Mouse (Mus musculus) inflammation-experienced regulatory T-cells, adult 6 months (primary cell): Measurements from ENCODE around the gene Tcf23. TPM values are rescaled to one million over a fixed set of nuclear protein-coding genes. Genes with fewer than 3 reads are reported as not detected.

Experiments
- ATAC-seq: one replicate; pipeline ENCODE4 v1.8.0; 2017
- polyA plus RNA-seq, 3 experiments: library from polyadenylated mRNA; unstranded; fragments of 100-300 nt; shearing (Covaris generic); gene quantifications; one replicate each; pipeline ENCODE4 v1.2.1; 2017

Tcf23 gene
- polyA plus RNA-seq, 3 experiments from 2014 or later, result not detected

DNA sequence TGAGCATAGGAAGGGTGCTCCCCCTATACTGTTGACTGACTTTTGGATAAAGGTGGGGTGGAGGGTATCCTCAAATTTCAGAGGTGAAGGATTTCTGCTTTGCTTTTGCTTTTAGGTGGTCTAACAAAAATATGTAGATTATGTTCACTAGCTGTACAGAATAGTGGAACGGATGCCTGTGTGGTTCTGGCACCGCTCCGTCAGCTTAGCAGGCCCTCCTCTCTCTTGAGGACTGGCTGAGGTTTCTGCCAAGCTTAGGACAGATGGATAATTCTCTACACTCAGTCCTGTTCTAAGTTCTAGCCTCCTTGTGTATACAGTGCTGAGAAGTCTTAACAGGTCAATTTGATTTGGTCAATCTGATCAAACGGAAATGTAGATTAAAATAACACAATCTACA is 18.0 kb upstream of the Tcf23 start:
- no peak for ATAC-seq

- no peak for ATAC-seq
Measured at GRCm38 (mm10) chr5:30950922-30951321, 17.5 kb upstream of the Tcf23 start.

- no peak for ATAC-seq
Measured at GRCm38 (mm10) chr5:30951706-30952105, 16.8 kb upstream of the Tcf23 start.

GRCm38 (mm10) chr5:30952551-30952950 is 15.9 kb upstream of the Tcf23 start:
- no peak for ATAC-seq

DNA sequence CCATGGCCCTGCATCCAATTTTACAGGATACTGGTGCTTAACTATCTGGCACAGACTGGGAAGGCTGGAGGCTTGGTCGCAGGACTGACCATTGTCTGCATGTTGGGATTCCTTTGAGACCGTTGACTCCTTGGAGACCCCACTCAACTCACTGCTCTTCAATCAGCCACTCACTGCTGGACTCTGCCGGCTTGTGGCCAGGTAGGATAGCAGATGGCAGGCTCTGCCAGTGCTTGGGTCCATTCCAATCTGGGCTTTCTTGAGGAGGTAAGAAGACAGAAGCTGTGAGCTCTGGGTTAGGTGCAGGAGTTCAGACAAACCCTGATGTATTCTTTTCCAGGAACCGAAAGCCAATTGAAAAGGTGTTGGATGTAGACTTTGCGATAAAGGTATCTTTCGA is 14.4 kb upstream of the Tcf23 start:
- no peak for ATAC-seq

- ATAC-seq, result no peak
Measured at GRCm38 (mm10) chr5:30954556-30954955, 13.9 kb upstream of the Tcf23 start.

- ATAC-seq, result no peak
Measured at GRCm38 (mm10) chr5:30955751-30956150, 12.7 kb upstream of the Tcf23 start.

- no peak for ATAC-seq
Measured at GRCm38 (mm10) chr5:30957891-30958290, 10.6 kb upstream of the Tcf23 start.

- ATAC-seq, result no peak
Measured at GRCm38 (mm10) chr5:30959198-30959854, 9.1 kb upstream of the Tcf23 start.

DNA sequence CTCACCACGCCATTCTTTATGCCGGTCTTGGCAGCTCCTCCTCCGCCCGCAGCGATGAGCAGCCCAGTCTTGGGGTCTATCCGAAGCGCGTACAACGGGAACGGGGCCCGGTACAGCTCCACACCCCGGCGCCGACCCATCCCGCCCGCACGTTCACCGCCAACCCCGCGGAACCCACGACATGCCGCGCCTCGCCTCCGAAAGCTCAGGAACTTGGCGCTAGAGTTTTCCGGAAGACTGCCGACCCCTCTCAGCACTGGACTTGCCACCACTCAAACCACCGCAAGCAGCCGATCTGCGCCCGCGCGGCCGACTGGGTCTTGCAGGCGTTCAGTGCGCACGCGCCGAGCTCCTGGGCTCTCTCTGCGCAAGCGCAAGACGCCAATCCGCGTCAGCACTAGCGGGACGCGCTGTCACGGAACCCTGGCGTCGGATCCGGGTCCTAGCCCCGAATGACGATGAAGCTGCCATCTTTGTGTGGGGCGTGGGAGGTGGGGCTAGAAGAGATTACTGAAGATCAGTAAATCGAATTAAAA is 8.4 kb upstream of the Tcf23 start, which contains the start of gene Preb:
Preb (minus strand) TSS at position 396 of the 536 bp plus-strand sequence.
- ATAC-seq, result peak; percentile 93

DNA sequence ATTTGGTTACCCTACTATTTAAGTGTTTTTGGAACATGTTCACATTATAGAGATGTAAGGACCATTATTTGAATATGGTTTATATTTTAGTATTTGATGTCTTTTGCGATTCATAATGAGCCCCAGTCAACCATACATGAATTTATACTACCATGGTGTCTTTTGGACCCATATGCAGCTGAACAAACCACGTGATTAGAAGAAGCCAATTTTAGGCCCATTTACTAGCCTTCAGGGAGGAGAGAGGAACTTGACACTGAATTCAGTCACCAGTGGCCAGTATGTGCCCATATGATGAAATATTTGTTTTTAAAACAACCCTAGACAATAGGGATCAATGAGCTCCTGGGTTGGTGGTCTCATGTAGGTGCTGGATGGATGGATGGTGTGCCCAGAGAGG is 7.6 kb upstream of the Tcf23 start:
- no peak for ATAC-seq

DNA sequence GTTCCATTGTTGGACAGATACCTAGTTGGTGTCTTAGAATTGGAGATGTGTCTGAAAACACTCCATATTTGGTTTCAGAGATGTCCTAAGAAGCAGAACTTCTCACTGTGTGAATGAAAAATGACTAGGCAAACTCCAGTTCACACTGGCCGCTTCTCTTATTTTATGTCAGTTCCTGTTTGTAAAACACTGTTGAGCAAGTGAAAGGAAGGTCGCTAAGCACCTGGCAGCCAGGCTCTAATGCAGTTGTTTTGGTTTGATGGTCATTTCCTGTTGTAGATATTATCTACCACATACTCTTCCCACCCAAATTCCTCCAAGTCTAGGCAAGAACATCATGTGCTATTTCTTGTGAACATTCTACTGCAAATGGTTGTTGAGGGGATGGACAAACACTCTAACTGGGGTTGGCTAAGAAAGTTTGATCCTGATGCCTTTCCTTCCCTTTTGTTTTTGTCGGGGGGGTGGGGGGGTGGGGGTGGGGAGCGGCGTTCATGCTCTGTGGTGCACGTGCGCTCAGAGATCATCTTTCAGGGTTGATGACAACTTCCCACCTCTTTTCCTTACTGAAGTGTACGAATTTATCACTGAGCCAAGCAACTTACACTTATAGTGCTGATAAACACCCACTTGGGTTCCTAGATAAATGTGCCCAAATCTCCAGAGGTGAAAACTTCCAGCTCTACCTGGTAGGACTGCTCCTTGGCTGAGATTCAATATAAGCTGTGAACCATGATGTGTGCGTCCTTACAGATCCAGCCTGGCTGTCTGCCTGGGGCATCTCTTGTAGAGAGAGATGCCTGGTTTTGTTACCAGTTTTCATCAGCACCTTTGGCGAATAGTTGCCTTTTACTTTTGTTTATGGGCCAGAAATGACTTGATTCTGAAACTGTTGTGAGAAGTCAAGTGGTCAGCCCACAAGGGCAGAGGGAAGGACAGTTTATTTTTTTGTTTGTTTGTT is 6.6 kb upstream of the Tcf23 start:
- ATAC-seq, result peak; percentile 32

DNA sequence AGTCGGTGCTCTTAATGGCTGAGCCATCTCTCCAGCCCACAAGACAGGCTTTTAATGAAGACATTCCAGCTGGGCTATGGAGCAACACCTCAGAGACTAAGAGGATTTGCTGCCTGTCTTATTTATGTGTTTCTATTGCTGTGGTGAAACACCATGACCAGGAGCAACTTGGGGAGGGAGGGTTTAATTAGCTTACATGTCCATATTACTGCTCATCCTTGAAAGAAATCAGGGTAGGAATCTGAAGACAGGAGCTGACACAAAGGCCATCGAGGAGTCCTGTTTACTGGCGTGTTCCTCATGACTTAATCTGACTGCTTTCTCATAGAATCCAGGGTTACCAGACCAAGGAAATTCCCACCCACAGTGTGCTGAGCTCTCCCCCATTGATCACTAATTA is 4.5 kb upstream of the Tcf23 start:
- no peak for ATAC-seq

GRCm38 (mm10) chr5:30966189-30966588 is 2.3 kb upstream of the Tcf23 start:
- ATAC-seq, result no peak

DNA sequence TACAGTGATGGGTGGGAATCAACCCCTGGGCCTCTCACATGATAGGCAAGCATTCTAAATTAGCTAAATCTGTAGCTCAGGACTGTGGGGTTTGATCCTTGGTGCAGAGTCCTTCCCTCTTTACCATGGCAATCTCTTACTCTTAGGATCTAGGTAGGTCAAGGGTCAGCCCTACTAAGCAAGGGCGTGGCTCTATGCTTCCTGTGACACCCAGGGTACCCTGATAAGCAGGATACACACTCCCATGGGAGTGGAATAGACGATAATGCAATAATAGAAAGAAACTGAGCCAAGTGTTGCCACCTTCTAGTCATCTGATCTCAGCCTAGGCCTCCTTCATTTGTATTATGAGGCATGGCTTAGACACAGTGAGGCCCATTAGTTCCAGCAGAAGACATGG is 978 bp downstream of the Tcf23 start:
- no peak for ATAC-seq

DNA sequence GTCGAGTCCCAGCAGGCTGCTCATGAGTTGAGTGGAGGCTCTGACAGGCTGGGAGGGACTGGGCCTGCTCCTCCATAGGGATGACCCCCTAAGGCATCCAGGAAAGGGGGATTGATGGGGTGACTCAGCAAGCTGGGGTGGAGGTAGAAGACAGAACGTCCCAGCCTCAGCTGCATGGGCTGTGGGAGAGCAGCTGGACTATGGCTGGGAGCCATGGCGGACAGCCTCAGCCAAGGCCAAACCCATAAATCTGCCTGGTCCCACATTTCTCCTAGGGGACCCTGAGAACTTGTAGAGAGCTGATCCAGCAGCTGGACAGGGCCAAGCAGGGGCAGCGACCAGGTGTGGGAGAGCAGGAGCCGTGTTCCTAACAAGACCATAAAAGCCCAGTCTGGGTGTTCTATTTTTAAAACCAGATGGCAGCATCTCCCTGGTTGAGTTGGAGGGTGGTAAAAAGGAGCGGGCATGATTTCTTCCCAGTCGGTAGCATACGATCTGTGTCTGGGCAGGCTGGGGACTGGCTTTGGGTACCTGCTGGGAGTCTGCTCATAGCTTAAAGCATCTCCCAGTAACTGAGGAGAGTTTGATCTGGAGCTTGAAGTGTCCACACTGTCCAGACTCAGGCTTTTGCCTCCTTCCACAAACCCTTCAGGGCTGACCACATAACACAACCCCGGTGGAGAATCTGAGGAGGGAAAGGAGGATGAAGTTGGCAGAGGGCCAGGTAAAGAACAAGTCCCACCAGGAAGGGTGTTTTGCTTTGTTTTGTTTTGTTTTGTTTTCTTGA is 6.6 kb downstream of the Tcf23 start:
- no peak for ATAC-seq

- ATAC-seq, result no peak
Measured at GRCm38 (mm10) chr5:30982357-30982756, 13.9 kb downstream of the Tcf23 start.

DNA sequence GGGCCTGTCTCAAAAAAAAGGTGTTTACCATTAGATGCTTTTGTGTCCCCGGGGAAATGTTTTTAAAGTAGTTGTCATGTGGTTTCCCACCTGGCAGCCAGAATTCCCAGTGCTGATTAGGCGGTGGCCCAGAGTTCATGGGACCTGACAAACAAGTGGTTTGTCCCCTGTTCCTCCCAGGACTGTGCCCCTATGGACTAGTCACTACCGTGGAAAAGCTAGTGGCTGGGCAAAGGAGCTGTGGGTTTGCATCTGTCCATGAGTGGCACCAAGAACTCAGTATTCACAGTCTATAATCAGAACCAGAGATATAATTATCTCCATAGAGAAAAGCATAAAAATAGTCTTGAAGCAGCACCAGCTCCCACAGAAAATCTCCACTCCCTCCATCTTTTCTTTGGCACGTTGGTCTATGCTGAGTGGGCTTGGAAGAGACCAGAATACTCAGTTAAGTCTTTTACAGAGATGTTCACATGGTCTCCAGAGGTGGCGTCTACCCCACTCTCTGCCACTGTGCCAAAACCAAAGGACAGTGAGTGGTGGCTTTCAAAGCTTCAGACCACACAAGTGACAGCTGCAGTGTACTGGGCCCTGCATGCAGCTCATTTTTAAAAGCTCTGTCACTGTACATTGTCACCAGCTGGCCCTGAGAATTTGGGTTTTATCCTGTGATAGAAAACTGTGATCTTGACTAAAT is 24.7 kb downstream of the Tcf23 start:
- no peak for ATAC-seq

GRCm38 (mm10) chr5:30994074-30994473 is 25.6 kb downstream of the Tcf23 start:
- ATAC-seq, result no peak

DNA sequence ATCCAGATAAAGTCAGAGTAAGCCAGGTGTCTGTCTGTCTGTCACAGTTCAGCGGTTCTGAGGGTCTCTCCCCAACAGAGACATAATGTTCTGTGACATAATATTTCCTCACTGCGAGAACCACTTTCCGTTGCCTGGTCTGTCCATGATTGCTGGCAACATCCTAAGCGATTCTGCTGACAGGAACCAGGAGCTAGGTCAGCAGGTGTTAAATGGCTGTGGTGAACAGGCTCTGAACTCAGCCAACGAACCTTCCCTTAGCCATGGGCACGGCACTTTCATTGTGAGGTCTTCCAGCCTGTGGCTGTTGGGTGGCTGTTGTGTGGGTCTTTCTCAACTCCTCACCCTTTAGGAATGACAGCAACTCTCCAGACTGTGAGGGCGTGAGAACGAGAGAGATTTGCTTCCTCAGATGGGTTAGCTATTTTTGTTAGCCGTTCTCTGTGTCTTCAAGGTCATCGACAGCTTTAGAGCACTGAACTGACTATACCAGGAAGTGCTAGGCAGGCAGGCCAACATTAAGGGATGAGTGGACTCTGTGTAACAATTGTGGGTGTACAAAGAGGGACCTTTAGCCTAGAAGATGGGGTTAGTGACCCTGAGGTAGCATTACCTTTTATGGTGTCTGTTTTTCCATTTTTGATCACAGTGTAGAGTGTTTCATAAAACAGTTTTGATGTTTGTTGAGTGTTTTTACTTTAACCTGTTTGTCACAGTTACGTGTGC is 26.6 kb downstream of the Tcf23 start:
- no peak for ATAC-seq

DNA sequence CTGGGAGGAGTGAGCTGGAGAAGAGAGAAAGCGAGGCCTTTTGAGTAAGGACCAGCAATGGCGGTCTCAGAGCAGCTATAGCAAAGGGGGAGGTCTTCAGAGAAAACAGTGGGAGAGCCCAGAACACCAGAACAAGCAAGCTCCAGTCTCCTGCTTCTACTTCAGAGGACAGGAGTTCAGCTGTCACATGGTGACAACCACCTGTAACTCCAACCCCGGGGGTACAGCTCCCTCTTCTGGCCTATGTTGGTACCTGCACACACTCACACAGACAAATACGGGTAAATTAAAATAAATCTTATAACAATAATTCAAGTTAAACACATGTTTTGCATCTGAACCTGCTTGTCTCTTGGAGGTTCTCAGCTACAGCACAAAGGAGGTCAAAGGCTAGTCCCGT is 29.8 kb downstream of the Tcf23 start:
- peak; percentile 82 for ATAC-seq
